Mouse (Mus musculus) cerebellum, postnatal 10 days (tissue): Measurements from ENCODE around the gene Rnase10.
"Not testable (repeated sequence)": the region's sequence is repeated elsewhere in the genome, so short reads cannot be mapped to it uniquely, and the experiment has no call there.

Experiments
- DNase-seq, 2 experiments: peaks; one replicate each; pipeline ENCODE4 v3.0.0; 2021; ENCODE audit warnings: mixed read lengths in 2 of 2

The Rnase10 gene

DNA sequence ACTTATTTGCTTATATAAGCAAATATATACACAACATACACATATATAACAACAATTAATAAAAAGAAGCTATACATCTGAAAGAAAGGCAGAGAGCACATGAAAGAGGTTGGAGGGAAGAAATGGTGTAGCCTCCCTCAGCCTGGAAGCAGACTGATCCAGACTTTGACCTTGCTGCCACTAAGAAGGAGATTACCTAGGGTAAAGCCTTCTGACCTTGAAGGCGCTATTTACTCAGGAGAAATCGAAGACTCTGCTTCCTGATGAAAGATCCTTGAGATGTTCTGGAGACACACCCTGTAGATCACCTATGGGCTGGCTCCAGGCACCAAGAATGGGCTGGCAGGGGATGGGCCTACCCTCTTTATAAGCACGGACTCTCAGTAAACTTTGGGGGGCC is 7.2 kb downstream of the Rnase10 start:
- DNase-seq = not testable (repeated sequence)

DNA sequence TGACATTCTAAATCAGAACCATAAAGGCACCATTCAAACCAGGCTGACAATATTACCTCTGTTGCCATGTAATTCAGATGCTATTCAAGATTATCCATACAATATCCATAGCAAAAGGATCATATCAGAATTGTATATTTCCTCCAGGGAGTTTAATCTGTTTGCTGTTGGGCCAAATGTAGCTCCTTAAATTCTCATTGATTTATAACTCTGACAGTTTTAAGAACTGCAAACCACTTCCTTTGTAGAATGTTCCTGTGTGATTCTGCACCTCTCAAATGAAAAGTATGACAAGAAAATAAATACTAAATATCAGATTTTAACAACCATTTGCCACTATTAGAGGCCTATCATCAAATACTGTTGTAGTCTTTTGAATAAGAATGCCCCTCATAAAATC is 8.2 kb downstream of the Rnase10 start:
- DNase-seq = no peak

- DNase-seq = no peak
Observed at GRCm38 (mm10) chr14:51017256-51017655, 9.7 kb downstream of the Rnase10 start.

DNA sequence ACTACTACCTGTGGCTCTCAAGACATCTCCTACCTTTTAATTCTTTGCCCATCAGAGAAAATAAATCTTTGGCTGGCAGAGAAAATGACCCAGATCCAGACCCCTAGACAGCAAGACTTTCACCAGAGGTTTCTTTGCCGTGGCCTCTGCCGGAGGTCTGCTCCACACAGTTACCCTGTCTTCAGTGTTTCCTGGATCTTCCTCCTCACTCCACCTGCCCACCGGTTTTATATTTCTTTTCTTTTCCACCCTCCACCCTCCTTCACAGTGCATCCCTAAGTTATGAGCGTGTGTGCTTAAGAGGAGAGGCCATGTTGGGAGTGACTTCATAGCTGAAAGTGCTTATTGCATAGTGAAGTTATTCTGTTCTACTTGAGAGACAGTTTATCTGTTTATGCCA is 15.9 kb downstream of the Rnase10 start:
- no peak for DNase-seq

- DNase-seq = no peak
Observed at GRCm38 (mm10) chr14:51024820-51025219, 17.3 kb downstream of the Rnase10 start.

DNA sequence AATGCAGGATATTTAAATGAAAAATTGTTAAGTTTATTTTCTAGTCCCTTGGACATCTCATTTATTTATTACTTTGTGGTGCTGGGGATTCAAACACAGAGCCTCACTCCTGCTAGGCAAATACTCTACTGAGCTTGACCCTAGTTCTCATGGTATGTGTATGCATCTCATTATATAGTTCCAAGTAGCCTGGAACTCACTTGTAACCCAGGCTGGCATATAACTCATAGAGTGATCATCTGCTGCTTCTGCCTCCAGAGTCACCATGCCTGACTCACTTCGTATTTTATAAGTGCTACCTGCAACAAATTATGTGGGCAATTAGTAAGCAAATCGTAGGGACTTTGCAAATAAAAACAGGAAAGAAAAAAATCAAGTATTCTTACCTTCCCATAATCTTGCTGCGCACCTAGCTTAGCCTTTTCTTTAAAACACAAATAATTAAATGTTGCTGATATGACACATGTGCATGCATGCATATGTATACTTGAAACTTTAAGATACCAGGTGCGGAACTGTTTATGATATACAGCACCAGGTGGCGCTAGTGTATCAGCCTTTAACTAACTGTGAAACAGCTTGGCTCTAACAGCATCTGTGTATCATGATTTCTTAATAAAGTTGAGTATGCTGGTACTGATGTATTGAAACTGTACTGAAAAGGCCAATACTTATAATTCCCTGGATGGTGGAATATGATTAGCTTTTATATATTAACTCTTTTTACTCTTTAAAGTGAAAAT is 19.0 kb downstream of the Rnase10 start:
- peak; percentile 75 to 77 for DNase-seq

DNA sequence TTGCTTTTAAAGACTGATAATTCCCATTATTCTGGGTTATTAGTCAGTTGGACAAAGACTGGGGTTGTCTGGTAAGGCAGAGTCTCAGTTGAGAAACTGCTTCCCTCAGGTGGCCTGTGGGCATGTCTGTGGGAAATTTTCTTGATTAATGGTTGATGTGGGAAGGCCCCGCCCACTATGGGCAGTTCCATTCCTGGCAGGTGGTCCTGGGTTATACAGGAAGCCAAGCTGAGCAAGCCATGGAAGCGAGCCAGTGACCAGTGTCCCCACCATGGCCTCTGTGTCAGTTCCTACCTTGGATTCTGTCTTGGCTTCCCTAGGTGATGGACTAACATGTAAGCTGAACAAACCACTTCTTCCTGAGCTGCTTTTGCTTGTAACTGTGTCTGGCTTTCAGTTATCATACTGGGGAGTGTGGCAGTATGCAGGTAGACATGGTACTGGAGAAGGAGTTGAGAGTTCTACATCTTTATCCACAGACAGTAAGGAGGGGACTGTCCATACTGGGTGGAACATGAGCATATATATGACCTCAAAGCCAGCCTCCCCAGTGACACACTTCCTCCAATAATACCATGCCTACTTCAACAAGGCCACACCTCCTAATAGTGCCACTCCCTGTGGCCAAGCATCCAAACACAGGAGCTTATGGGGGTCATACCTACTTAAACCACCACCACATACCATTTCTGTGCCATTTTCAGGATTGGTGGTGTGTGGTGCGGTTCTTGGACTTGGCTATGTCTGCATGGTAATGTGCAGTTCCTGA is 20.0 kb downstream of the Rnase10 start:
- peak; percentile 11 to 18 for DNase-seq

GRCm38 (mm10) chr14:51035206-51035605 is 27.7 kb downstream of the Rnase10 start:
- no peak for DNase-seq

GRCm38 (mm10) chr14:51036214-51036613 is 28.7 kb downstream of the Rnase10 start:
- DNase-seq = no peak

GRCm38 (mm10) chr14:51041769-51042168 is 34.2 kb downstream of the Rnase10 start, which contains the start of gene Rnase9:
Gene Rnase9, minus strand, starts transcription at chr14:51041869.
- DNase-seq = no peak

GRCm38 (mm10) chr14:51047846-51048245 is 40.3 kb downstream of the Rnase10 start:
- no peak for DNase-seq

GRCm38 (mm10) chr14:51050063-51050462 is 42.5 kb downstream of the Rnase10 start, which contains the start of gene Rnase11:
Gene Rnase11, minus strand, starts transcription at chr14:51050163.
- DNase-seq = no peak

GRCm38 (mm10) chr14:51051941-51052340 is 44.4 kb downstream of the Rnase10 start:
- no peak for DNase-seq

DNA sequence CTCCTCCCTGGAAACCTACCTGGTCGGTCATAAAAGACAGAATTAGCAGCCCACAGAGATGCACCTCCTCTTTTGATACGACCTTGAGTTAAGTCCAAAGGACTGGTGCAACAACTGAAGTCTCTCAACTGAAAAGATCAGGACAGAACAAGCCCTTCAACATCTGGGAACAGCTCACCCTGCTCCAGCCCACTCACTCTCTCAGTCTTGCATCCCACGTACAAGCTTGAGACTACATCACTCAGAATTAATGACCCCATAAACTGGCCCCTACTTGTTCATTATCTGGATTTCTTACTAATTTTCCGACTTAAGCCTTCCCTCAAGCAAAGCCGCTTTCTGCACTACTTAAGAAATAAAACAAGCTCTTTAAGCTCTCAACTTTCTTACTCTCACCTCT is 45.6 kb downstream of the Rnase10 start:
- no peak for DNase-seq

DNA sequence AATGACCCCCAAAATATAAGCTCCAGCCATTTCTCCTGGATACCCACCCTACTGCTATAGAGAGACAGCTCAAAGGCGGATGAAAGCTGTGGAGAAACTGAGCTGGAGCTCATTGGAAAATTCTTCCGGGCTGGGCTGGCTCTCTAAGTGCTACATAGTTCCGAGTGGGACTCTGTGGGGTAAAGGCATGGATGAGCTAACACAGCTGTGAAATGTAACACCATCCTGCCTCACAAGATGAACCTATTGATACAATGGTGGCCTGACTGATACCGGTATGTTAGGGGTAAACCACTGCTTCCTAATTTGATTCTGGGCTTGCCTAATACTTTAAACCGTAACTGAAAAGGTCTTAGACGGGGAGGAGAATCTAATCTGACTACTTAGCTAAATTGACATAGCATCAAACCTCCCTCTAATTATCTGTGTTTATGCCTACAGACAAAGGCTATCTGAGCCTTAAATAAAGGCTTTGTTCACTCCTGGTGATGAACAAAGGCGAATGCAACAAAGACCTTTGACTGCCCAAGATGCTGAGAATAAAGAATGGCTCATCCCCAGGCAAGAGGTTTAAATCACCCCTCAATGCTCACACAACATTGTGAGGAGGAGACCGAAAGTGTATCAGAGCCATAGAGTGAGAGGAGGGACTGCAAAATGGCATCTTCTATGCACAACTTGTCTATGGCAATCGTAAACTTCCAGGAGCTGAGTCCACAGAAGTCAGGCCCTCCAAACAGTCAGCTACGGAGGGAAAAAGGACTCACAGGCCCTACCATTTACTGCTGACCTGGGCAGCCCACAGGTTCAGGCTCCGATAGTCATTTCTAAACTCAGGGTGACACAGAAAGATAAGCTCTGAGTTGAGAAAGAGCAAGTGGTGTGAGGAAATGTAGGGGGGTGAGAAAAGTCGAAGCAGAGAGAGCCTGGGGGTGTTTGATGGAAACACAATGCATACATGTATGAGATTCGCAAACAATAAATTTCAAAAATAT is 47.0 kb downstream of the Rnase10 start:
- no peak for DNase-seq

GRCm38 (mm10) chr14:51057401-51057831 is 49.9 kb downstream of the Rnase10 start, which contains the start of gene Rnase12:
Gene Rnase12, minus strand, starts transcription at chr14:51057661.
- DNase-seq = no peak
